Mouse (Mus musculus) embryonic facial prominence, embryonic 14.5 days (tissue): ENCODE data around the gene Pitpnc1. TPM values are rescaled to one million over a fixed set of nuclear protein-coding genes. Genes with fewer than 3 reads are reported as not detected.
"Not testable (repeated sequence)": the region's sequence is repeated elsewhere in the genome, so short reads cannot be mapped to it uniquely, and the experiment has no call there.

Experiments used
- ATAC-seq: fragments of 200-750 bp; cut with Nextera tagmentation; 2 replicates; pipeline ENCODE4 v1.8.0; 2017; ENCODE audit warnings: low read depth, moderate number of reproducible peaks, moderate TSS enrichment
- DNase-seq: peaks from one replicate; pipeline ENCODE4 v3.0.0-alpha.2; 2015; ENCODE audit warnings: low spot score
- H3K27ac ChIP-seq: fragments of 300-500 bp; sonication (generic); replicated peaks from 2 replicates; pipeline ENCODE4 v1.5.1; 2014; ENCODE audit warnings: low read depth, mild to moderate bottlenecking, low read length, moderate library complexity
- H3K27me3 ChIP-seq: fragments of 300-500 bp; sonication (generic); replicated peaks from 2 replicates; pipeline ENCODE4 v1.6.1; 2014; ENCODE audit warnings: low read length; ENCODE audit not compliant: control insufficient read depth, insufficient read depth
- H3K36me3 ChIP-seq: fragments of 300-500 bp; sonication (generic); 2 replicates; pipeline ENCODE4 v1.6.1; 2014; ENCODE audit warnings: low read length, mixed read lengths; ENCODE audit not compliant: control insufficient read depth, insufficient read depth
- H3K4me1 ChIP-seq: fragments of 300-500 bp; sonication (generic); 2 replicates; pipeline ENCODE4 v1.6.1; 2014; ENCODE audit warnings: antibody characterized with exemption, low read length; ENCODE audit not compliant: control insufficient read depth, insufficient read depth
- H3K4me2 ChIP-seq: fragments of 300-500 bp; sonication (generic); 2 replicates; pipeline ENCODE4 v1.6.1; 2014; ENCODE audit warnings: low read depth, mild to moderate bottlenecking, low read length, moderate library complexity, mixed read lengths
- H3K4me3 ChIP-seq: fragments of 300-500 bp; sonication (generic); 2 replicates; pipeline ENCODE4 v1.5.1; 2014; ENCODE audit warnings: low read depth, mild to moderate bottlenecking, low read length
- H3K9ac ChIP-seq: fragments of 300-500 bp; sonication (generic); 2 replicates; pipeline ENCODE4 v1.6.1; 2014; ENCODE audit warnings: low read depth, mild to moderate bottlenecking, low read length, moderate library complexity, mixed read lengths
- H3K9me3 ChIP-seq: fragments of 300-500 bp; sonication (generic); 2 replicates; pipeline ENCODE4 v1.6.1; 2016; ENCODE audit warnings: low read length; ENCODE audit not compliant: control insufficient read depth
- WGBS: fragments of 180-500 bp; shearing (Covaris S2); extraction: QIAGEN DNeasy Blood & Tissue Kit; methylation state at CpG from one replicate; pipeline ENCODE4 v1.1.7; 2014; 5-methylcytosine and 5-hydroxymethylcytosine counted together
- polyA plus RNA-seq: library from polyadenylated mRNA; unstranded; fragments of >200 nt; fragmentation: Nextera tagmentation; extraction: Ambion mirVana; gene quantifications from 2 replicates; pipeline ENCODE4 v1.2.1, GENCODE M21; 2014

The Pitpnc1 gene
- polyA plus RNA-seq, 1 experiment from 2014 or later = 20.6 TPM

DNA sequence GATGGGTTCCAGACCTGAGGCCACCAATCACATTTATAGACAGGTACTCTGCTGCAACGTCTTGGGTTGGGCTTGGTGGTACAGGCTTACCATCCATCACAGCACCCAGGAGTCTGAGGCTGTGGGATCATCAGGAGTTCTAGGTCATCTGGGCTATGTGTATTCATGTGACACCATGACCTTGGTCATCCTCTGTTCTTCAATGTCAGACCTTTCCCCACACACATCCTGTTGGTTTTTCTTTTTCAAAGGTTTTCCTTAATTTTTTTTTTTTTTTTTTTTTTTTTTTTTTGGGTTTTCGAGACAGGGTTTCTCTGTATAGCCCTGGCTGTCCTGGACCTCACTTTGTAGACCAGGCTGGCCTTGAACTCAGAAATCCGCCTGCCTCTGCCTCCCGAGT lies 33.9 kb upstream of the Pitpnc1 start:
- H3K27me3 ChIP-seq, ATAC-seq, DNase-seq, H3K27ac ChIP-seq, H3K4me3 ChIP-seq, H3K4me2 ChIP-seq, H3K9me3 ChIP-seq, H3K4me1 ChIP-seq, H3K9ac ChIP-seq, H3K36me3 ChIP-seq: not testable (repeated sequence)
- WGBS = 98% methylated on average over 3 of the region's 4 CpGs

DNA sequence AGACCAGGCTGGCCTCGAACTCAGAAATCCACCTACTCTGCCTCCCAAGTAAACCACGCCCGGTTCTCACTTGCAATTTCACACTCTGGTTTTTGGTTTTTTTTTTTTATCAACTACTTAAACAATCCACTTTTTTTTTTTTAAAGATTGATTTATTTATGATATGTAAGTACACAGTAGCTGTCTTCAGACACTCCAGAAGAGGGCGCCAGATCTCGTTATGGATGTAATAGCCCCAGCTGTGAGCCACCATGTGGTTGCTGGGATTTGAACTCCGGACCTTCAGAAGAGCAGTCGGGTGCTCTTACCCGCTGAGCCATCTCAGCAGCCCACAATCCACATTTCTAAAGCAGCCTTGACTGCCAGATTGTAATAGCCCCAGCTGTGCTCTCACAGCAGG lies 32.3 kb upstream of the Pitpnc1 start:
- no peak for ATAC-seq
- 83% methylated on average over 8 of the region's 8 CpGs for WGBS
- Histone ChIP-seq H3K4me2 (no peak overlapping the region), H3K4me1 (no peaks in the 10 kb centered on the region), H3K27me3 (no peaks in the 10 kb centered on the region), H3K36me3 (peaks cover 16% of the 10 kb centered on the region; the same call in 1 of the 2 replicates), H3K27ac (no peak overlapping the region), H3K9ac (no peak overlapping the region), H3K9me3 (no peaks in the 10 kb centered on the region), H3K4me3 (no peak overlapping the region)
- no peak for DNase-seq

DNA sequence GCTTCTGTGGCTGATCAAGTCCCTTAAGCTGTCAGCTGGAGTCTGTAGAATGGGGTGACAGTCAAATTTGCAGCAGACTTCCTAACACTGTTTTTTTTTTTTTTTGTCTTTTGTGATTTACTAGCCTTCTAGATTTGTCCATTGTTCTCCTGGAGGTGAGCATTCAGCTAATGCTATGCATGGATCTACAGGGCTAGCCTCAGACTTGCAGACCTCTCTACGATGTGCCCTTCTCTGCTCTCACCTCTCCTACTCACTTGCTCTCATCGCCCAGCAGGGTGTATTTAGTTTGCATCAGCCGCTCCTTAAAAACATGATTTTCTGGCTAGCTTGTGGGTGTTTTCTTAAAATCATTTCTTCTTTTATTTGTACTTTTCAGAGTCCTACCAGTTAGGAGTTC lies 13.8 kb upstream of the Pitpnc1 start:
- H3K4me2 ChIP-seq = no peak overlapping the region
- peaks cover 12% of the 10 kb centered on the region; the same call in 1 of the 2 replicates for H3K4me1 ChIP-seq
- WGBS = 83% methylated on average over 3 of the region's 3 CpGs
- H3K4me3 ChIP-seq = no peak overlapping the region
- no peak for ATAC-seq
- H3K9ac ChIP-seq = no peak overlapping the region
- no peak overlapping the region for H3K27ac ChIP-seq
- no peaks in the 10 kb centered on the region for H3K27me3 ChIP-seq
- H3K36me3 ChIP-seq = peaks cover 40% of the 10 kb centered on the region
- no peak for DNase-seq
- no peaks in the 10 kb centered on the region for H3K9me3 ChIP-seq

DNA sequence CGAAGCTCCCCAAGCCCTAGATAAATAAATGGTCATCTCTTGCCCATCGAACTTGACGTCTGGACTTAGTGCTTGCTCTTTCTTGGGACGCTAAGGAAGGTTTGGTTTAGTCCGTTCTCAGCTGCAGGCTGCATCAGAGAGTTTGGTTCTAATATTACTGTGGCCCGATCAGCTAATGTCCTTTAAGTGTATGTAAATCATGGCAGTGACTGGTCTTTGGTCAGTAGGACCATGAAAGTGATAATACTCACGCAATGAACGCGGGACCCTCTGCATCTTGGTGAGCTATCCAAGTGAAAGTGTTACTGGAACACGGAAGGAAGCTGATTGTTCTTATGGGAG lies 9.3 kb upstream of the Pitpnc1 start:
- DNase-seq = no peak

DNA sequence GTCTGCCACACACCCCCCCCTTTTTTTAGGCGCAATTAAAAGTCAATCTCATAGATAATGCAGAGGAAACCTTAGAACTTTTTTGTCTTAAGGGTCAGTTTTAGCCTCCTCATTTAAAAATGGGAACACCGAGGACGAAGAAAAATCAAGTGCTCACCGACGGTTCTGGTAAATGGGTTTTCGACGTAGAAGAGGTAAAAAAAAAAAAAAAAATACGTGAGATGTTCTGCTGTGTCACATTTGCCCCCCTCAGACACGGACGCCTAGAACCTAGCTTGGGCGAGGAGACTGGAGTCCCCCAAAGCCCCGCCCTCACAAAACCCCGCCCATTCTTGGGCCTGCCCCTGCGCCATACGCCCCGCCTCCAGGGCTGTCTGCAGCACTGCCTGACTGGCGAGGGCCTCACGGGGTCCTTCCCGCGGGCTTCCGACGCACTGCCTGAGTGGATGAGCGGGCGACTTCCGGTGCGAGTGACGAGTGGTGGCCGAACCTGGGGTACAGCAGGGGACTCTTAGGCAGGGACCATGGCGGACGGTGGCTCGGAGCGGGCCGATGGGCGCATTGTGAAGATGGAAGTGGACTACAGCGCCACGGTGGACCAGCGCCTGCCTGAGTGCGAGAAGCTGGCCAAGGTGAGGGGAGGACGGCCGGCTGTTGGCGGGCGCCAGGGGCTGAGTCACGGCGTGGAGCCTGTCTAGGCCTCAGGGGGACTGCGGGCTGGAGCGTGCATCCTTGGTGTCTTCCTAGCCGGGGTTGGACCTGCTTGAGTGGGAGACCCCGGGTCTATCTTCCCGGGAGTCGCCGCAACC lies 8.8 kb upstream of the Pitpnc1 start, which contains the start of gene Psmd12:
Gene Psmd12 (plus strand): TSS at position 432 of the 809 bp plus-strand sequence.
- H3K36me3 ChIP-seq = no peaks in the 10 kb centered on the region
- DNase-seq = peak; percentile 96
- H3K4me1 ChIP-seq = peaks cover 12% of the 10 kb centered on the region; the same call in 1 of the 2 replicates
- H3K4me2 ChIP-seq = peak within 1 kb of the TSS; percentile 88
- peak within 1 kb of the TSS; percentile 94 for H3K4me3 ChIP-seq
- no peaks in the 10 kb centered on the region for H3K27me3 ChIP-seq
- WGBS = under 1% methylated on average over 42 of the region's 51 CpGs
- H3K9me3 ChIP-seq = no peaks in the 10 kb centered on the region
- H3K9ac ChIP-seq = peak within 1 kb of the TSS; percentile 95
- peak; percentile 99 for ATAC-seq
- peak within 1 kb of the TSS; percentile 76 for H3K27ac ChIP-seq

More for the DNA sequence above, 9.3 kb upstream of the Pitpnc1 start:
- 4% methylated on average over 10 of the region's 10 CpGs for WGBS
- H3K27me3 ChIP-seq = no peaks in the 10 kb centered on the region
- ATAC-seq = no peak
- peak overlapping the region; percentile 76 for H3K27ac ChIP-seq
- H3K4me3 ChIP-seq = peak overlapping the region; percentile 94
- no peaks in the 10 kb centered on the region for H3K9me3 ChIP-seq
- H3K4me2 ChIP-seq = peak overlapping the region; percentile 88
- peaks cover 12% of the 10 kb centered on the region; the same call in 1 of the 2 replicates for H3K4me1 ChIP-seq
- no peaks in the 10 kb centered on the region for H3K36me3 ChIP-seq
- peak overlapping the region; percentile 95 for H3K9ac ChIP-seq

DNA sequence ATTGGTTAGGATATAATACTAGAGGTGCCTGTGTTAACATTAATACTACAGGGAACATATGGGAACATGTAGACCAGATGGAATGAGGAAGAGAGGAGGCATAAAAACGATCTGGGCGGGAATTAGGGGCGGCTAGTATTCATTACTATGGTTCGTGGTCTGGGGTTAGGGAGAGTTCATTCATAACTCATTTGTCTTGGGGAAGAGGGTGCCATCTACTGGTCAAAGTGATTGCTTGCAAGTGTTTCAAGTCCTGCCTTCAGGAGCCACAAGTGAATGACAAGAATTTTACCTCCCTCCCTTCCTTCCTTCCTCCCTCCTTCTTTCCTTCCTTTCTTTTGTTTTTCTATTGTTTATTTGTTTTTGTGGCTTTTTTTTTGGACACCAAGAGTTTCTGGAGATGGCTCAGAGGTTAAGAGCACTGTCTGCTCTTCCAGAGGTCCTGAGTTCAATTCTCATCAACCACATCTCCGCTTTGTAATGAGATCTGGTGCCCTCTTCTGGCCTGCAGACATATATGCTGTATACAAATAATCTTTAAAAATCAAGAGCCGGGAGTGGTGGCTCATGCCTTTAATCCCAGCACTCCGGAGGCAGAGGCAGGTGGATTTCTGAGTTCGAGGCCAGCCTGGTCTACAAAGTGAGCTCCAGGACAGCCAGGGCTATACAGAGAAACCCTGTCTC lies 2.8 kb upstream of the Pitpnc1 start:
- H3K36me3 ChIP-seq = no peaks in the 10 kb centered on the region
- H3K4me3 ChIP-seq = no peak overlapping the region
- 0 out of 2 replicates have a peak overlapping the region, but pooled peaks have one; percentile 24 for H3K4me2 ChIP-seq
- no peak overlapping the region for H3K9ac ChIP-seq
- 22% methylated on average over 8 of the region's 8 CpGs for WGBS
- H3K27ac ChIP-seq = no peak overlapping the region
- peaks cover 18% of the 10 kb centered on the region for H3K4me1 ChIP-seq
- no peaks in the 10 kb centered on the region for H3K9me3 ChIP-seq
- H3K27me3 ChIP-seq = no peaks in the 10 kb centered on the region
- DNase-seq = peak; percentile 96
- ATAC-seq = no peak

DNA sequence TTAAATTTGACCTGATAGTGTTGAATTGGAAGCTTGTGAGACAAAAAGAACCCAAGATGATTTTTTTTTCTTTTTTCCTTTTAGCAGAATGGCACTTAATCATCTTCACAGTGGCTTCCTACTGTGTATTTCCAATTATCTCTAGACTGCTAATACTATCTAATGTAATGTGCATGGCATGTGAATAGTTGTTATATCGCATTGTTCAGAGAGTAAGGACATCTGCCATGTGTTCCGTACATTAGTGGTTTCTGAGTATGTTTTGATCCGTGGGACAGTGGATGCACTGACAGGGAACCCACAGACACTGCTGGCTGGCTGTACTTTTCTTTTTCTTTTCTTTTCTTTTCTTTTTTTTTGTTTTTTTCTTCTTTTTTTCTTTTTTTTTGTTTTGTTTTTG lies 1.8 kb upstream of the Pitpnc1 start:
- H3K9ac ChIP-seq = no peak overlapping the region

DNA sequence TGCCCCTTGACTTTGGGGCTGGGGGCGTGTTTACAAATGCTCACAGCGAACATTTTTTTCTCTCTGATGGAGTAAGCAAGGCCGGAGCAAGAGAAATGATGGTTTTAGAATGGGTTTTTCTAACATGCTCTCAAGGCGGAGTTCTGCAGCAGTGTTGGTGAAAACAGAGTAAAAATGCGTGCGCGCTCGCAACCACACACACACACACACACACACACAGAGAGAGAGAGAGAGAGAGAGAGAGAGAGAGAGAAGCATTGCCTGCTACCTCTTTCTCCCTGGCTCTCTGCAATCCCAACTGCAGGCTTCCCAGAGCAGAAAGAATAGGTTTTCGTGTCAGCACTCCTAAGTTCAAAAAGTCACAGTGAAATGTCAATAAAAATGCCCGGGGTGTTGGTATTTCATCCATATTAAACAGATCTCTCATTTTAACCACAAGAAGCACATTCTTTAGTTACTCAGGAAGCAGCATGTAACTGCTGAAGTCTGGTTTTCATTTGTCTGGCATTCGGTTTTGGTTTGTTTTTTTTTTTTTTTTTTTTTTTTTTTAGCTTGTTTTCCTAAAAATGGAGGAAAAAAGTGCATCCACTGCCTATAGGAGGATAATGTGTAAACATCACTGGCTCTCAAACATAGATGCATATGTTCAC lies 697 bp upstream of the Pitpnc1 start:
- DNase-seq (peak; percentile 85), ATAC-seq (no peak)
- WGBS = 2% methylated on average over 11 of the region's 11 CpGs

More for the DNA sequence above, 1.8 kb upstream of the Pitpnc1 start:
- no peaks in the 10 kb centered on the region for H3K36me3 ChIP-seq
- no peaks in the 10 kb centered on the region for H3K27me3 ChIP-seq
- ATAC-seq (no peak), DNase-seq (no peak)
- H3K9me3 ChIP-seq = no peaks in the 10 kb centered on the region
- 51% methylated on average over 3 of the region's 3 CpGs for WGBS
- no peak overlapping the region for H3K27ac ChIP-seq
- H3K4me2 ChIP-seq = no peak overlapping the region
- H3K4me1 ChIP-seq = peaks cover 22% of the 10 kb centered on the region
- no peak overlapping the region for H3K4me3 ChIP-seq

More for the DNA sequence above, 697 bp upstream of the Pitpnc1 start:
- H3K4me2 ChIP-seq = peak overlapping the region; percentile 78
- H3K27ac ChIP-seq = peak overlapping the region; percentile 96
- H3K9ac ChIP-seq = peak overlapping the region; percentile 82
- no peaks in the 10 kb centered on the region for H3K9me3 ChIP-seq
- peak overlapping the region; percentile 92 for H3K4me3 ChIP-seq
- no peaks in the 10 kb centered on the region for H3K27me3 ChIP-seq
- H3K4me1 ChIP-seq = peaks cover 22% of the 10 kb centered on the region
- no peaks in the 10 kb centered on the region for H3K36me3 ChIP-seq
